Mouse (Mus musculus) embryonic facial prominence, embryonic 10.5 days (tissue): ENCODE results near the gene Atad5. TPM values are rescaled to one million over a fixed set of nuclear protein-coding genes. Genes with fewer than 3 reads are reported as not detected.

ENCODE experiments used
- DNase-seq: peaks from one replicate; pipeline ENCODE4 v3.0.0-alpha.2; 2017; ENCODE audit warnings: low spot score
- H3K27ac ChIP-seq: fragments of 300-500 bp; sonication (generic); replicated peaks from 2 replicates; pipeline ENCODE4 v1.5.1; 2016; ENCODE audit warnings: mild to moderate bottlenecking
- H3K27me3 ChIP-seq: fragments of 300-500 bp; sonication (generic); replicated peaks from 2 replicates; pipeline ENCODE4 v1.6.1; 2016; ENCODE audit warnings: low read depth, mild to moderate bottlenecking; ENCODE audit not compliant: poor library complexity, severe bottlenecking
- H3K36me3 ChIP-seq: fragments of 300-500 bp; sonication (generic); replicated peaks from 2 replicates; pipeline ENCODE4 v1.6.1; 2016; ENCODE audit warnings: mild to moderate bottlenecking, moderate library complexity
- H3K4me1 ChIP-seq: fragments of 300-500 bp; sonication (generic); 2 replicates; pipeline ENCODE4 v1.6.1; 2016
- H3K4me3 ChIP-seq: fragments of 300-500 bp; sonication (generic); 2 replicates; pipeline ENCODE4 v1.5.1; 2016; ENCODE audit warnings: mild to moderate bottlenecking, moderate library complexity
- H3K9me3 ChIP-seq: fragments of 300-500 bp; sonication (generic); 2 replicates; pipeline ENCODE4 v1.6.1; 2016; ENCODE audit warnings: mild to moderate bottlenecking
- WGBS: fragments of 180-500 bp; shearing (Covaris S2); methylation state at CpG from one replicate; pipeline ENCODE4 v1.1.7; 2016; 5-methylcytosine and 5-hydroxymethylcytosine counted together
- polyA plus RNA-seq: library from polyadenylated mRNA; unstranded; fragments of >200 nt; fragmentation: Nextera tagmentation; extraction: Ambion mirVana; gene quantifications from 2 replicates; pipeline ENCODE4 v1.2.1, GENCODE M21; 2016

The Atad5 gene
- polyA plus RNA-seq, 1 experiment from 2014 or later: 20.3 TPM

- Histone ChIP-seq H3K4me3 (peak overlapping the region; percentile 100), H3K27ac (peak overlapping the region; percentile 94), H3K36me3 (peaks cover 24% of the 10 kb centered on the region), H3K9me3 (no peaks in the 10 kb centered on the region), H3K4me1 (peaks cover 14% of the 10 kb centered on the region), H3K27me3 (no peaks in the 10 kb centered on the region)
- no peak for DNase-seq
- WGBS: under 1% methylated on average over 14 of the region's 14 CpGs
Observed at GRCm38 (mm10) chr11:80089817-80090214, 616 bp downstream of the Atad5 start.

GRCm38 (mm10) chr11:80090555-80091164, 1.5 kb downstream of the Atad5 start:
- Histone ChIP-seq H3K4me3 (peak overlapping the region; percentile 100), H3K27me3 (no peaks in the 10 kb centered on the region), H3K4me1 (peaks cover 14% of the 10 kb centered on the region), H3K36me3 (peaks cover 32% of the 10 kb centered on the region), H3K27ac (no peak overlapping the region), H3K9me3 (no peaks in the 10 kb centered on the region)
- no peak for DNase-seq
- 72% methylated on average over 3 of the region's 3 CpGs for WGBS

- no peaks in the 10 kb centered on the region for H3K27me3 ChIP-seq
- 92% methylated on average over 3 of the region's 3 CpGs for WGBS
- H3K27ac ChIP-seq: no peak overlapping the region
- no peak for DNase-seq
- peaks cover 95% of the 10 kb centered on the region for H3K36me3 ChIP-seq
- no peaks in the 10 kb centered on the region for H3K9me3 ChIP-seq
- H3K4me1 ChIP-seq: no peaks in the 10 kb centered on the region
- H3K4me3 ChIP-seq: no peak overlapping the region
Observed at GRCm38 (mm10) chr11:80098444-80099056, 9.3 kb downstream of the Atad5 start.

GRCm38 (mm10) chr11:80101298-80101697, 12.1 kb downstream of the Atad5 start:
- Histone ChIP-seq H3K36me3 (peaks cover 95% of the 10 kb centered on the region), H3K27ac (no peak overlapping the region), H3K4me1 (no peaks in the 10 kb centered on the region), H3K4me3 (no peak overlapping the region), H3K9me3 (no peaks in the 10 kb centered on the region), H3K27me3 (no peaks in the 10 kb centered on the region)
- 94% methylated on average over 6 of the region's 6 CpGs for WGBS
- no peak for DNase-seq

GRCm38 (mm10) chr11:80104407-80104806, 15.2 kb downstream of the Atad5 start:
- Histone ChIP-seq H3K4me1 (no peaks in the 10 kb centered on the region), H3K9me3 (no peaks in the 10 kb centered on the region), H3K4me3 (no peak overlapping the region), H3K27me3 (no peaks in the 10 kb centered on the region), H3K27ac (no peak overlapping the region), H3K36me3 (peaks cover 95% of the 10 kb centered on the region)
- no peak for DNase-seq
- 86% methylated on average over 1 of the region's 1 CpGs for WGBS

GRCm38 (mm10) chr11:80116411-80116810, 27.2 kb downstream of the Atad5 start:
- Histone ChIP-seq H3K27me3 (no peaks in the 10 kb centered on the region), H3K27ac (no peak overlapping the region), H3K36me3 (peaks cover 96% of the 10 kb centered on the region), H3K4me3 (no peak overlapping the region), H3K4me1 (no peaks in the 10 kb centered on the region), H3K9me3 (no peaks in the 10 kb centered on the region)
- DNase-seq: no peak
- 93% methylated on average over 1 of the region's 1 CpGs for WGBS

GRCm38 (mm10) chr11:80132050-80132449, 42.9 kb downstream of the Atad5 start:
- Histone ChIP-seq H3K9me3 (no peaks in the 10 kb centered on the region), H3K4me1 (no peaks in the 10 kb centered on the region), H3K27me3 (no peaks in the 10 kb centered on the region), H3K4me3 (no peak overlapping the region), H3K27ac (no peak overlapping the region), H3K36me3 (peaks cover 95% of the 10 kb centered on the region)
- no peak for DNase-seq
- 65% methylated on average over 1 of the region's 1 CpGs for WGBS

- WGBS: 83% methylated on average over 4 of the region's 4 CpGs
- Histone ChIP-seq H3K9me3 (no peaks in the 10 kb centered on the region), H3K4me3 (no peak overlapping the region), H3K27me3 (no peaks in the 10 kb centered on the region), H3K27ac (no peak overlapping the region), H3K4me1 (no peaks in the 10 kb centered on the region), H3K36me3 (peaks cover 97% of the 10 kb centered on the region)
- no peak for DNase-seq
Observed at GRCm38 (mm10) chr11:80134744-80135143, 45.5 kb downstream of the Atad5 start.

- DNase-seq: no peak
- peaks cover 90% of the 10 kb centered on the region for H3K36me3 ChIP-seq
- H3K4me3 ChIP-seq: no peak overlapping the region
- H3K4me1 ChIP-seq: peaks cover 5% of the 10 kb centered on the region
- H3K9me3 ChIP-seq: no peaks in the 10 kb centered on the region
- 90% methylated on average over 11 of the region's 11 CpGs for WGBS
- no peak overlapping the region for H3K27ac ChIP-seq
- H3K27me3 ChIP-seq: no peaks in the 10 kb centered on the region
Observed at GRCm38 (mm10) chr11:80135954-80136683, 46.9 kb downstream of the Atad5 start.

- H3K27me3 ChIP-seq: no peaks in the 10 kb centered on the region
- 94% methylated on average over 13 of the region's 13 CpGs for WGBS
- no peak for DNase-seq
- H3K4me3 ChIP-seq: no peak overlapping the region
- peaks cover 83% of the 10 kb centered on the region for H3K36me3 ChIP-seq
- peaks cover 9% of the 10 kb centered on the region for H3K4me1 ChIP-seq
- H3K27ac ChIP-seq: no peak overlapping the region
- no peaks in the 10 kb centered on the region for H3K9me3 ChIP-seq
Observed at GRCm38 (mm10) chr11:80136786-80137185, 47.6 kb downstream of the Atad5 start.

GRCm38 (mm10) chr11:80137773-80138172, 48.6 kb downstream of the Atad5 start:
- WGBS: 89% methylated on average over 5 of the region's 5 CpGs
- Histone ChIP-seq H3K27ac (no peak overlapping the region), H3K27me3 (no peaks in the 10 kb centered on the region), H3K9me3 (no peaks in the 10 kb centered on the region), H3K4me3 (no peak overlapping the region), H3K36me3 (peaks cover 73% of the 10 kb centered on the region), H3K4me1 (peaks cover 12% of the 10 kb centered on the region)
- DNase-seq: no peak

GRCm38 (mm10) chr11:80141825-80142521, 52.8 kb downstream of the Atad5 start, which contains the start of gene Tefm:
Tefm (minus strand) TSS chr11:80142175.
- no peaks in the 10 kb centered on the region for H3K27me3 ChIP-seq
- WGBS: under 1% methylated on average over 40 of the region's 40 CpGs
- H3K4me3 ChIP-seq: peak within 1 kb of the TSS; percentile 80
- H3K4me1 ChIP-seq: peaks cover 17% of the 10 kb centered on the region
- H3K27ac ChIP-seq: peak within 1 kb of the TSS; percentile 93
- H3K9me3 ChIP-seq: no peaks in the 10 kb centered on the region
- H3K36me3 ChIP-seq: peaks cover 34% of the 10 kb centered on the region
- peak; percentile 90 for DNase-seq
